Mouse (Mus musculus) limb, embryonic 13.5 days (tissue): ENCODE results near the gene Ttc5. TPM values are rescaled to one million over a fixed set of nuclear protein-coding genes. Genes with fewer than 3 reads are reported as not detected.
"Not testable (repeated sequence)": the region's sequence is repeated elsewhere in the genome, so short reads cannot be mapped to it uniquely, and the experiment has no call there.

ENCODE experiments used
- ATAC-seq: fragments of 200-750 bp; cut with Nextera tagmentation; 2 replicates; pipeline ENCODE4 v1.8.0; 2017; ENCODE audit warnings: low read depth, moderate number of reproducible peaks, moderate TSS enrichment; ENCODE audit not compliant: low FRiP score
- H3K27ac ChIP-seq: fragments of 300-500 bp; sonication (generic); 2 replicates; pipeline ENCODE4 v1.5.1; 2015; ENCODE audit warnings: inconsistent platforms, mild to moderate bottlenecking, moderate library complexity
- H3K27me3 ChIP-seq: fragments of 300-500 bp; sonication (generic); 2 replicates; pipeline ENCODE4 v1.6.1; 2015; ENCODE audit warnings: mild to moderate bottlenecking, inconsistent platforms
- H3K36me3 ChIP-seq: fragments of 300-500 bp; sonication (generic); 2 replicates; pipeline ENCODE4 v1.6.1; 2015; ENCODE audit warnings: inconsistent platforms, mild to moderate bottlenecking, moderate library complexity
- H3K4me1 ChIP-seq: fragments of 300-500 bp; sonication (generic); 2 replicates; pipeline ENCODE4 v1.6.1; 2015; ENCODE audit warnings: inconsistent platforms
- H3K4me2 ChIP-seq: fragments of 300-500 bp; sonication (generic); replicated peaks from 2 replicates; pipeline ENCODE4 v1.6.1; 2015; ENCODE audit warnings: inconsistent platforms, mild to moderate bottlenecking, moderate library complexity
- H3K4me3 ChIP-seq: fragments of 300-500 bp; sonication (generic); 2 replicates; pipeline ENCODE4 v1.5.1; 2015; ENCODE audit warnings: moderate library complexity, mild to moderate bottlenecking, inconsistent platforms
- H3K9ac ChIP-seq: fragments of 300-500 bp; sonication (generic); 2 replicates; pipeline ENCODE4 v1.6.1; 2015; ENCODE audit warnings: mild to moderate bottlenecking, inconsistent platforms
- H3K9me3 ChIP-seq: fragments of 300-500 bp; sonication (generic); 2 replicates; pipeline ENCODE4 v1.6.1; 2016; ENCODE audit warnings: inconsistent platforms
- WGBS: fragments of 180-500 bp; shearing (Covaris S2); methylation state at CpG from one replicate; pipeline ENCODE4 v1.1.7; 2015; 5-methylcytosine and 5-hydroxymethylcytosine counted together
- polyA plus RNA-seq: library from polyadenylated mRNA; unstranded; fragments of >200 nt; fragmentation: Nextera tagmentation; extraction: Ambion mirVana; gene quantifications from 2 replicates; pipeline ENCODE4 v1.2.1, GENCODE M21; 2015

Ttc5 gene
- 87.1 and 88.5 TPM in 2 replicates for polyA plus RNA-seq

GRCm38 (mm10) chr14:50785251-50785637 is at the start of gene Ttc5:
Gene Ttc5 (minus strand): TSS chr14:50785519.
- peak within 1 kb of the TSS; percentile 81 for H3K9ac ChIP-seq
- no peaks in the 10 kb centered on the region for H3K9me3 ChIP-seq
- H3K4me3 ChIP-seq, result peak within 1 kb of the TSS; percentile 80
- WGBS, result 1% methylated on average over 21 of the region's 21 CpGs
- H3K36me3 ChIP-seq, result peaks cover 22% of the 10 kb centered on the region
- peak within 1 kb of the TSS; percentile 40; the same call in 1 of the 2 replicates for H3K27ac ChIP-seq
- peak within 1 kb of the TSS; percentile 71 for H3K4me2 ChIP-seq
- peaks cover 7% of the 10 kb centered on the region for H3K4me1 ChIP-seq
- no peaks in the 10 kb centered on the region for H3K27me3 ChIP-seq
- ATAC-seq, result peak; percentile 95

- no peak for ATAC-seq
- WGBS, result 55% methylated on average over 2 of the region's 2 CpGs
- Histone ChIP-seq H3K36me3 (peaks cover 14% of the 10 kb centered on the region), H3K4me2 (no peak overlapping the region), H3K4me1 (no peaks in the 10 kb centered on the region), H3K4me3 (no peak overlapping the region), H3K9ac (no peak overlapping the region), H3K9me3 (no peaks in the 10 kb centered on the region), H3K27me3 (no peaks in the 10 kb centered on the region), H3K27ac (no peak overlapping the region)
Measured at GRCm38 (mm10) chr14:50834435-50834834, 49.1 kb upstream of the Ttc5 start.

GRCm38 (mm10) chr14:50833964-50834363 is 48.6 kb upstream of the Ttc5 start:
- Histone ChIP-seq H3K27ac (no peak overlapping the region), H3K27me3 (no peaks in the 10 kb centered on the region)
- WGBS, result 87% methylated on average over 10 of the region's 10 CpGs

GRCm38 (mm10) chr14:50829878-50830277 is 44.6 kb upstream of the Ttc5 start:
- H3K27me3 ChIP-seq, result no peaks in the 10 kb centered on the region
- H3K9ac ChIP-seq, result no peak overlapping the region
- H3K9me3 ChIP-seq, result no peaks in the 10 kb centered on the region
- WGBS, result 78% methylated on average over 3 of the region's 3 CpGs
- no peaks in the 10 kb centered on the region for H3K4me1 ChIP-seq
- no peak for ATAC-seq
- peaks cover 19% of the 10 kb centered on the region for H3K36me3 ChIP-seq
- H3K4me2 ChIP-seq, result no peak overlapping the region
- no peak overlapping the region for H3K4me3 ChIP-seq
- H3K27ac ChIP-seq, result no peak overlapping the region

More at GRCm38 (mm10) chr14:50833964-50834363, 48.6 kb upstream of the Ttc5 start:
- Histone ChIP-seq H3K9me3 (no peaks in the 10 kb centered on the region), H3K4me3 (no peak overlapping the region), H3K4me1 (no peaks in the 10 kb centered on the region), H3K4me2 (no peak overlapping the region), H3K36me3 (peaks cover 14% of the 10 kb centered on the region), H3K9ac (no peak overlapping the region)
- ATAC-seq, result no peak

GRCm38 (mm10) chr14:50826579-50826978 is 41.3 kb upstream of the Ttc5 start:
- Histone ChIP-seq H3K4me1 (no peaks in the 10 kb centered on the region), H3K36me3 (peaks cover 35% of the 10 kb centered on the region), H3K27ac (no peak overlapping the region), H3K27me3 (no peaks in the 10 kb centered on the region), H3K4me2 (no peak overlapping the region), H3K9ac (no peak overlapping the region), H3K4me3 (no peak overlapping the region), H3K9me3 (no peaks in the 10 kb centered on the region)
- WGBS, result 92% methylated on average over 4 of the region's 4 CpGs
- no peak for ATAC-seq

GRCm38 (mm10) chr14:50824219-50824618 is 38.9 kb upstream of the Ttc5 start:
- 89% methylated on average over 9 of the region's 9 CpGs for WGBS
- Histone ChIP-seq H3K36me3 (peaks cover 54% of the 10 kb centered on the region), H3K4me1 (no peaks in the 10 kb centered on the region), H3K27me3 (no peaks in the 10 kb centered on the region), H3K27ac (no peak overlapping the region), H3K9me3 (no peaks in the 10 kb centered on the region), H3K4me2 (no peak overlapping the region), H3K4me3 (no peak overlapping the region), H3K9ac (no peak overlapping the region)
- ATAC-seq, result no peak

GRCm38 (mm10) chr14:50823240-50823639 is 37.9 kb upstream of the Ttc5 start:
- Histone ChIP-seq H3K4me2 (no peak overlapping the region), H3K27me3 (no peaks in the 10 kb centered on the region), H3K9me3 (no peaks in the 10 kb centered on the region), H3K36me3 (peaks cover 54% of the 10 kb centered on the region), H3K4me3 (no peak overlapping the region), H3K9ac (no peak overlapping the region), H3K27ac (no peak overlapping the region), H3K4me1 (no peaks in the 10 kb centered on the region)
- 83% methylated on average over 2 of the region's 2 CpGs for WGBS
- no peak for ATAC-seq

- Histone ChIP-seq H3K36me3 (peaks cover 69% of the 10 kb centered on the region), H3K4me1 (peaks cover 3% of the 10 kb centered on the region; the same call in 1 of the 2 replicates), H3K27ac (no peak overlapping the region), H3K4me2 (no peak overlapping the region), H3K4me3 (no peak overlapping the region), H3K9ac (no peak overlapping the region), H3K27me3 (no peaks in the 10 kb centered on the region), H3K9me3 (no peaks in the 10 kb centered on the region)
- WGBS, result 94% methylated on average over 2 of the region's 2 CpGs
- no peak for ATAC-seq
Measured at GRCm38 (mm10) chr14:50813060-50813459, 27.7 kb upstream of the Ttc5 start.

- Histone ChIP-seq H3K9me3 (no peaks in the 10 kb centered on the region), H3K36me3 (peaks cover 19% of the 10 kb centered on the region), H3K4me3 (peak within 1 kb of the TSS; percentile 56), H3K4me1 (peaks cover 3% of the 10 kb centered on the region; the same call in 1 of the 2 replicates), H3K9ac (peak within 1 kb of the TSS; percentile 78), H3K27me3 (no peaks in the 10 kb centered on the region), H3K4me2 (peak within 1 kb of the TSS; percentile 64), H3K27ac (peak within 1 kb of the TSS; percentile 84)
- WGBS, result under 1% methylated on average over 42 of the region's 42 CpGs
- peak; percentile 99 for ATAC-seq
Measured at GRCm38 (mm10) chr14:50807487-50808072, 22.3 kb upstream of the Ttc5 start, which contains the start of the genes Ccnb1ip1 and Parp2. Gene Ccnb1ip1 (minus strand): TSS chr14:50807732. Gene Parp2 (plus strand): TSS chr14:50807841.

- not testable (repeated sequence) for ATAC-seq, H3K9ac ChIP-seq, H3K4me1 ChIP-seq, H3K9me3 ChIP-seq, H3K27ac ChIP-seq, H3K27me3 ChIP-seq
- Histone ChIP-seq H3K4me3 (peak overlapping the region; percentile 56), H3K4me2 (peak overlapping the region; percentile 64), H3K36me3 (peaks cover 11% of the 10 kb centered on the region)
- WGBS, result 87% methylated on average over 5 of the region's 5 CpGs
Measured at GRCm38 (mm10) chr14:50806469-50806868, 21.1 kb upstream of the Ttc5 start.

- Histone ChIP-seq H3K36me3 (no peaks in the 10 kb centered on the region), H3K4me1 (peaks cover 6% of the 10 kb centered on the region; the same call in 1 of the 2 replicates), H3K9ac (no peak overlapping the region), H3K9me3 (no peaks in the 10 kb centered on the region), H3K4me2 (no peak overlapping the region), H3K27me3 (no peaks in the 10 kb centered on the region), H3K4me3 (no peak overlapping the region), H3K27ac (no peak overlapping the region)
- 67% methylated on average over 13 of the region's 13 CpGs for WGBS
- ATAC-seq, result no peak
Measured at GRCm38 (mm10) chr14:50804683-50805082, 19.4 kb upstream of the Ttc5 start.

- ATAC-seq, result no peak
- Histone ChIP-seq H3K27me3 (no peaks in the 10 kb centered on the region), H3K9ac (no peak overlapping the region), H3K4me2 (no peak overlapping the region), H3K27ac (no peak overlapping the region), H3K4me3 (no peak overlapping the region), H3K9me3 (no peaks in the 10 kb centered on the region), H3K36me3 (no peaks in the 10 kb centered on the region), H3K4me1 (peaks cover 3% of the 10 kb centered on the region; the same call in 1 of the 2 replicates)
- WGBS, result 58% methylated on average over 4 of the region's 4 CpGs
Measured at GRCm38 (mm10) chr14:50802843-50803562, 17.7 kb upstream of the Ttc5 start.
